Mouse (Mus musculus) cerebellum, adult 9-11 months (tissue): ENCODE measurements around the gene Lars2.

ENCODE experiments used
- DNase-seq: peaks from one replicate; pipeline ENCODE4 v3.0.0; 2022

Gene Lars2

GRCm38 (mm10) chr9:123509638-123510604, 143.2 kb downstream of the Lars2 start:
- DNase-seq = no peak

- DNase-seq = no peak
Measured at GRCm38 (mm10) chr9:123510926-123511325, 144.2 kb downstream of the Lars2 start.
